Mouse (Mus musculus): ENCODE data around the gene Nsun4. TPM values are rescaled to one million over a fixed set of nuclear protein-coding genes. Genes with fewer than 3 reads are reported as not detected.

Gene Nsun4
- total RNA-seq, 2 experiments from 2014 or later, result 8.7 to 8.9 TPM

DNA sequence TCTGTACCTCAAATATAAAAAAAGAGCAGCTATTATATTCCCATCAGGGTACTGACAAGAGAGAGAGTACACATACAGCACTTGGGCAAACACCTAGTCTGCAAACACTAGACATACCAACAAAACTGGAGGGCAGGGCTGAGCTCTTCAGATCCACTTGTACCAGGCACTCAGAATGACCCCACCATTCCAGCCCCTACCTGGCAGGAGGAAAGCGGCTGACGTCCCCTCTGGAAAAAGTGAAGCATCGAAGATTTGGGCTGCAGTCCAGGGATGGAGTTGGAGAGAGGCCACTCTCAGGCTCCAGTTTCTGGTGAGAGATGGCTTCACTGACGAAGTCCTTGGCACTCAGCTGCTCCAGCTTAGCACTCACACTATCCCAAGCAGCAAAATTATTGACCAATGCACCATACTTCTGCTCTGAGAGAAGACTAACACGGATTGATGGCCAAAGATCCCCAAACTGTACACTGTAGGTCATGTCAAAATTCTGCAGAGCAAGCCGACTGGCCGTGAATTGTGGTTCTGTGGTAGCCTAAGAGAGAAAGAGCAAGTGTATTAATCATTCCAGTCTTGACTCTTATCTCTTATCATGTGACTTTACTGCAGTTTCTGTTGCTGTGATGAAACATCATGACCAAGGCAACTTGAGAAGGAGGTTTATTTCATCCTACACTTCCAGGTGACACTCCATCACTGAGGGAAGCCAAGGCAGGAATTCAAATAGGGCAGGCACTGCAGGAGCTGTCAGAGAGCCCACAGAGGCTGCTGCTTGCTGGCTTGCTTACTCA is 5.4 kb downstream of the Nsun4 start:
- no peak for ATAC-seq (replicated peaks; ENCODE audit: poor library complexity)

DNA sequence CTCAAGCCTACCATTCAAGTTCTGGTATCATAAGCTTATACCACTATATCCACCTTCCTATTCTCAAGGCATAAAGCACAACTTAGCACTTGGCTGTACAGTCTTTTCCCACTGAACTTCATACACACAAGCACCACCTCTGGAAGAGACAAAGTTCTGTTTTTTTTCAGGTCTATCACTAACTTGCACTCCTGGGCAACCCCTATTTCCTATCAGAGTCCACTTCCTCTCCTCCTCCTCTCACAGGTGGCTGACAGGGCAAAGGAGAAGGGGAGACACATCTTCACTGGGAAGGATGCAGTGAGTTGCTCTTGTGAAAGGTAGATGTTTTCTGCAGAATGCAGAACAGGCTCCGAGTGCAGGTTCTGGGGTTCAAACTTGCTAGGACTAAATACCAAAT is 6.0 kb downstream of the Nsun4 start:
- ATAC-seq (replicated peaks; ENCODE audit: poor library complexity), result no peak

DNA sequence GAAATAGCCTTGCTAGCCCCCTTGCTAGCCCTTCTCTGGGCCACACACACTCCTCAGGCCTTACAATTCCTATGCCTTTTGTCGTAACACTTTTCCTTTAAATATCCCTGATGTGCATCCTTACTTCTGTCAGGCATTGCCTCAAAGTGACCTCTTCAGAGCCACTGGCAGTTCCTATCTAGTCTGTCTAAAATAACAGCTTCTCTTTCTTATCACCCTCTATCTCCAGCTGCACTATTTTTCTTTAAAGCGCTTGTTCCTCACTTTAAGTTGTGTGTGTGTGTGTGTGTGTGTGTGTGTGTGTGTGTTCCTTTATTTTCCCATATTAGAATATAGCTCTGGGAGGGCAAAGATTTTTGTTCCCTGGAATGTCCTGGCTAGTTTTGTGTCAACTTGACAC is 7.1 kb downstream of the Nsun4 start:
- ATAC-seq (replicated peaks; ENCODE audit: poor library complexity), result no peak

DNA sequence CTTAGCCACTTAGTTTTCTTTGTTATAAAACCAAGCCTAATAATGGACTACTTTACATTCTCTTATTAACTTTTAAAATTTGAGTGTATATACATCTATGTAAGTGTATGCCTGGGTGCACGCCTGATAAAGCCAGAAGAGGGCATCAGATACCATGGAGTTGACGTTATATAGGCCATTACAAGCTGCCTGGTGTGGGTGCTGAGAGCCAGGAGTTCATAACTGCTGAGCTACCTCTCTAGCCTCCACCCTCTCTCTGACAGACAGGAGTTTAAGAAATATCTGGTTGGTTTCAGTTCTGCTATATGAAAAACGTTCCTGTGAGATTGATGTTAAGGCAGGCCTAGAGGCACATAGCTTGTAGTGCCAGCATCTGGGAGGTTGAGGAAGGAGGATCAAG is 11.5 kb downstream of the Nsun4 start:
- peak; percentile 94 for ATAC-seq (replicated peaks; ENCODE audit: poor library complexity)

DNA sequence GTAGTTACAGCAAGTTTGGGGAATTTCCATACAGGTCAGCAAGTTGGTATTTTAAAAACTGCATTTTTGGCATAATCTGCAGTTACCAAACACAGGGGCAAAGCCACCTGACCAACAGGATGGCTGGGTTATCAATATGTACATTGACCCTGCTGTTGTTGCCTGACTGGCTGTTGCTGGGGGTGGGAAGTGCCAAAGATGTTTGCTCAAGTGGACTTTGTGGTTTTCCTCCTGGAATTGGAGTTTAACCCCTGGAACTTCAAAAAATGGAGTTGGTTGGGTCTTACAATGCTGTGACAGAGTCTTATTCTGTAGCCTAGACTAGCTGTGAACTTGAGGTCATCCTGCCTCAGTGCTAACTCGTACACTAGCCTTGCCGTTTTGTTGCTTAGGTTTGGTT is 13.2 kb downstream of the Nsun4 start:
- ATAC-seq (replicated peaks; ENCODE audit: poor library complexity), result no peak

DNA sequence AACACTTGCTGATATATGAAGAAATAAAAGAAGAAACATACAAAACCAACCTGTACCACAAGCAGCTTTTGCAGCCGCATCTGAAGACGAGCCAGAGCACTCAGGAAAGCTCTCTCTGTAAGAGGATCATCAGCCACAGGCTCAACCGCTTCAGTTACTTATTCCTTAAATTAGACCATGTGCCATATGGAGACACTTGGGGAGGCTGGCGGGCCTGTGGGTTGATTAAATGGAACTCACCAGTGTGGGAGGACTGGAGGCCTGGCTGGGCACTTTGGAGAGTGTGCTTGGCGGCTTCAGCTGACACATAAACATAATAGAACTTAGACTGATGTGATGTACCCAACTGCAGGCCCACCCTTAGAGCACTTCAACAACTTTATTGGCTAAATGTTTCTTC is 20.3 kb downstream of the Nsun4 start:
- ATAC-seq (replicated peaks; ENCODE audit: poor library complexity), result no peak

DNA sequence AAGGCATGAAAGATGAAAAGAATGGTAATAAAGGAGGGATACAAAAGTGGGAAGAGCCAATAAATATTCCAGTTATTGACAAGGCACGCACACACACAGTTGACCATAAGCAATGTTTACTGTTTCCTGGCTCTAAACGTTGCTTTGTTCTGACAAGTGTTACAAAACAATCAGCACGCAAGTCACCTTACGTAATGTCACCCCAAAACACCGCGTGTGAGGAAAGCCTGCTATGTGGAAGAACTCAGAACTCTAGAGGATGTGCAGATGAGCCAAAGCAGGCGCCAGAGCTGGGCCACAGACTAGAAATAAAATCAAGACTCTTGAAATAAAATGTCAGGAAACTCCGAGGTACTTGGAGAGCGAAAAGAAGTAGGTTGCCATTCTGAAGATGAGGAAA is 20.8 kb downstream of the Nsun4 start:
- peak; percentile 39; the same call in 1 of the 2 replicates for ATAC-seq (replicated peaks; ENCODE audit: poor library complexity)

DNA sequence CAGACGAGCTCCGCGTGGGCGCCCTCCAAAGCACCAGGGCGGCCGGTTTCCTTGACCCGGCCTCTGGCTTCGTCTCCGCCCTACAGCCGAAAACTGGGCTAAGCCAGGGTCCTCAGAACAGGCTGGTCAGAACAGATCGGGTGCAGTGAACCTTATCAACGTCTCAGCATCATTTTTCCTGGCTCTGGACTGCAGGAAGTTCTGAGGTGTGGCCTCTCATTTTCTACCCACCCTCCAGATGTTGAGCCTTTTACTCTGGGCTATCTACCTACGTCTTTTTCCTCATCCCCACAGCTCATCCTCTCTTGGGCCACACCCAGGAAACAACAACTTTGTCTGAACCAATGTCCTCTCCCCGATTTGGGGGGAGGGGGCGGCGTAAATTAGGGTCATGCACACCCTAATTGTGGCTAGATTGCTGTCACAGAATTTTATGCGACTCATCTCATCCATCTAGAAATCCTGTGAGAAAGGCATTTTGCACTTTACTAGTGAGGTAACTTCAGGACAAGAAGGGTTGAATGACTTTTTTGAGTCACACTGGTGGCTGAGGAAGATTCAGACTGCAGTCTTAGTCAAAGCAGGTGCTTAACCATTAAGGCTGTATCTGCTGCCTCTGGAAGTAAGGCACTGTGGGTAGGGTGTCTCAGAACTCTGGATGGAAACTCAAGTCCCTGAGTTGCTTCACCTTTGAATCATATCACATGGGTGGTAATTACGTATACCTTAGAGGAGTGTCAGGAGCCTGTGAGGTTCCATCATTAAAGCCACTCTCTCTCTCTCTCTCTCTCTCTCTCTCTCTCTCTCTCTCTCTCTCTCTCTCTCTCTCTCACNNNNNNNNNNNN is 35.6 kb downstream of the Nsun4 start, which contains the start of gene Faah:
Gene Faah (minus strand): TSS at position 25 of the 845 bp plus-strand sequence.
- ATAC-seq (replicated peaks; ENCODE audit: poor library complexity), result 0 out of 2 replicates have a peak, but pooled peaks have one; percentile 7

DNA sequence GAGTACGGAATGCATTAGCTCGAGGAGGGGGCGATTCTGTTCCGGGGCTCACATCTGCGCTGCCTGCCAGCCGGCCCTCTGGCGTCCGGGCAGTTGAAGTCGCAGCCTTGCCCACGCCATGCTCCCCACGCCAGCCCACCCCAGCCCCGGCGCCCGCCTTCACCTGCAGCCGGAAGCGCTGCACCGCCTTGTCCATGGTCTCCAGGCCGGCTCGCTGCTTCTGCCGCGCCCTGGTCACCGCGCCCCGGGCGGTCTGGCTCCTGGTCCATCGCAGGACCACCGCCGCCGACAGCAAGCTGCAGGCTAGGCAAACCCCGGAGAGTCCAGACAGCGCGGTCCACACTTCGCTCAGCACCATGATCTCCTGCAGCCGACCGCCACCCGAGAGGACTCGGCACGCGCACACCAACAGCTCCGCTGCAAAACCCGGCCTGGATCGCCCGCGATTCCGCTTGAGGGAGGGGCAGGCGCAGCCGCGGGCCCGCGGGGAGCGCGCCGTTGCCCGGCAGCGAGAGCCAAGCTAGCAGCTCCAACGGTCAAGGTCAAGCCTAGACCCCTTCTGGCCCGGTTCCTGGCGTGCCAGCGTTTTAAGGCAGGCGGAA is 36.3 kb downstream of the Nsun4 start:
- peak; percentile 89 for ATAC-seq (replicated peaks; ENCODE audit: poor library complexity)

DNA sequence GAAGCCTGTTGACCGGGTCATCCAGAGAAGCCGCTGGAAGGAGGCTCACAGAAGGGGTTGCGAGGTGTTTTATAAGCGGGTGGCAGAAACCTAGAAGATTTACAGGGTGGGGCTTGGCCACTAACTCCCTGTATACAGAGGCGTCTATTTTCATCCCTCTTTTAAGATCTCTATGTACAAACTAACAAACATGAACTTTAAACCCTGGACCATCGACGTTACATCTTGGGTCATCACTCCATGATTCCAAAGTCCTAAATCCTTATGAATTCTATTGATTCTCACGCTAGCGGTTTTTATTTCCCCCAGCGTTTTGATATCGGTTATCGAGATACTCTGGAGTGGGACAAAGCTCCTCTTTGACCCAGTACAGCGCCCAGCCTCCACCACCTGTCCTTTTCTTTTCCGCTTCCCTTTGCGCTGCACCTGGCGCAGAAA is 36.8 kb downstream of the Nsun4 start:
- 0 out of 2 replicates have a peak, but pooled peaks have one; percentile 4 for ATAC-seq (replicated peaks; ENCODE audit: poor library complexity)

DNA sequence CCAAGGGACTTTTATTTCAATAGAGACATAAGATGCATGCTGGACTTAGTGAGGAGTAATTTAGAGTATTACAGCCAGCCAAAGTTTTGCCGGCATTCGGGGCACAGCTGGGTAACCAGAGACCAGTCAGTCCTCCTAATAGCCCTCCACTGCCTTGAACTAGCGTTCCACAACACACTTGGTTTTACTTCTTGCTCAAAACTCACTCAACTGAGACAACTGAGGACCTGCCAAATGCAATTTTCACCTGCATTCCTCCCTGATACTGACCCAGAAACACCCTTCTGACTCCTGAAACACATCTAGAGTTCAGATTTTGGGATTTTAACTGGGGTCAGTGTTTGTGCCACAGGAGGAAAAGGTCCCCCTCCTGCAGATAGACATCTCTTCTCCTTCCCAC is 37.3 kb downstream of the Nsun4 start:
- no peak for ATAC-seq (replicated peaks; ENCODE audit: poor library complexity)

DNA sequence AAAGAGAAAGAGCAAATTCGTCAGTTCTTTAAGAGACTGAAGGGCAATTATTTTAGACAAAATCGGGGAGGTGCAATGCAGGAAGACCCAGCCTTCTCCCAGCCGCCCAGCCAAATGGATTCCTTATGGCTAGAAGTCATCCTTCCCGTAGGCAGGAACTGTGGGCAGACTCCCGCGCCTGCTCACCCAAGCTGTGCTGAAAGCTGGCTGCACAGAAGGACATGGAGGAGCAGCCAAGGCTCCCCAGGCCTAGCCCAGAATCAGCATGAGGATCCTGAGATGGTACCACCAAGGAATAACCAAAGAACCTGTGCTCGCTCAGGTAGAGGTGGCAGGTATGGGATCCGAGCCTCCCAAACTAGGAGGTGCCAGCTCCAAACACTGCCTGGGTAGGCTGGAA is 37.7 kb downstream of the Nsun4 start:
- no peak for ATAC-seq (replicated peaks; ENCODE audit: poor library complexity)

DNA sequence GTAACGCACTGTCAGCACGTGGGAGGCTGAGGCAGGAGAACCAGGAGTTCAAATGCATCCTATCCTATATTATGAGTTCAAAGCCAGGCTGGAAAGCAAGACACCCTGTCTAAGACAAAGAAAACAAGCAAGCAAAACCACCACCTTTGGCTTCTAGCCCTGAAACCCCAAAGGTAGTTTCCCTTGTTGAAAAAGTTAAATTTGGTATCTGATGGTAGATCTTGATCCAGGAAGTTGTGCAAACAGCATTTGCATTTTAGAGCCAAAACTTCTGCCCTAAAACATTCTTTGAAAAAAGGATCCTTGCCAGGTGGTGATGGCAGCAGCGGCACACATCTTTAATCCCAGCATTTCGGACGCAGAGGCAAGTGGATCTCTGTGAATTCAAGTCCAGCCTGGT is 38.2 kb downstream of the Nsun4 start:
- ATAC-seq (replicated peaks; ENCODE audit: poor library complexity), result no peak

DNA sequence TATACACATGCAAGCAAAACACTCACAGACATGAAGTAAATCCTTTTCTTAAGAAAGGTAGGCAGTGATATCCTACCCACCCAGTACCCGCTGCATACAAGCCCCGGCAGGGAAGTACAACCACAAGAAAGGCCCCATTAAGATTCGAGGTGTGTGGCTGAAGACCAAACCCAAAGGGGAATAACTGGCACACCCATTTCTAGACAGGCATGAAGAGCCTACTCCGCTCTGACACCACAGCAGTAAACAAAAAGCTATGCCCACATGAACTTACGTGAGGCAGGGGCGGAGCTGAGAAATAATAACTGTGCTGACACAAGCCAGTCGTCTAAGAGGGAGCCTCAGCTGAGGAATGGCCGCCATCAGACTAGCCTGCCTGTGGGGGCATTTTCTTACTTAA is 43.5 kb downstream of the Nsun4 start:
- ATAC-seq (replicated peaks; ENCODE audit: poor library complexity), result no peak

DNA sequence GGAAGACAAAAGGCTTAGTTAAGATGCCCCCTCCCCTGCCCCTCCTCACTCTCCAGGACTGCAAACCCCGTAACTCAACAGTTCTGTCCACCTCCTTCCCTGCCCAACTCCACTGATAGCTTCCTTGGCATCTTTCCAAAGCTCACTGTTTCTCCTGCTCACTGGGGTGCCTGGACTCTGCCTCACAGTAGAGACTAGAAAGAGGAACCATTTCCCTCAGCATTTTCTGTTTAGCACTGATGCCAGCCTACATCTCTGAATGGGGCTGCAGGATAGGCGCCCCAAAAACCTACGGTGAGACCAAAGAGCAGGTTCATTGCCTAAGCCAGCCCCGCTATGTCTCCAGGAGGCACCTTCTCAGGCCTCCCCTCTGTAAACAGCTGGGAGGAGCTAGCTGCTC is 52.5 kb downstream of the Nsun4 start:
- ATAC-seq (replicated peaks; ENCODE audit: poor library complexity), result peak; percentile 38

DNA sequence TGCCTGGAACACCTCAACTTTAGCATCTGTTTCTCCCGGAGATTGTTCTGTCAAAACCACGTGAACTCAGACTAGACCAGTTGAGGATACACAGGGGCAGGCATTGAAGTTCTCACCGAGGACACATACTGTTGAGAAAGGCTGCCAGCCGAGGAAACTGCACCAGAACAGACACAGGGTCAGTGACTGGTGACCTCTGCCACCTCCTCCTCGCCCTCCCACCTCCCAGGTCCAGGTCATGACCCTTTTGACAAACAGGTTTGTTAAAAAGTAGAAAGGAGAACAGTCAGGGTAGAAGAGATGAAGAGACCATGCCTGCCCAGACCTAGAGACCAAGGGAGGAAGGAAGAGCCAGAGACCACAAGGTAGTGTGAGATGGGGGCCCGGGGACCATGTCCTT is 53.0 kb downstream of the Nsun4 start:
- ATAC-seq (replicated peaks; ENCODE audit: poor library complexity), result no peak

DNA sequence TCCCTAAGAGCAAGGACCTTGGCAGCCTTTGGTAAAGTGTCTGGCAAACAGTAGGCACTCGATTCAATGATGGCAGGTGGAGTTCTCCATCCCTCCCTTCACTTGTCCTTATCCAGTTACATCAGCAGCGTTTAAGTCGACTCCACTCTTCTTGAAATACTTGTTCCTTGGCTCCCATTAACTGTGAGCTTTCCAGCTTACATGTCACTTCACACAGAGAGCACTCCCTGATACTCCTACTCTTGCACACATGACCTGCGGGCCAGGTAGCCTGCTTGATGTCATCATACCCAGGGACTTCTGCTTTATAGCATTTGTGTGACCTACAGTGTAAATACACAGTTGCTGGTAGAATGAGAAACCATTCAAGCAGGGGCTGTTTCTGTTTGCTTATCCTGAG is 56.9 kb downstream of the Nsun4 start:
- ATAC-seq (replicated peaks; ENCODE audit: poor library complexity), result no peak

DNA sequence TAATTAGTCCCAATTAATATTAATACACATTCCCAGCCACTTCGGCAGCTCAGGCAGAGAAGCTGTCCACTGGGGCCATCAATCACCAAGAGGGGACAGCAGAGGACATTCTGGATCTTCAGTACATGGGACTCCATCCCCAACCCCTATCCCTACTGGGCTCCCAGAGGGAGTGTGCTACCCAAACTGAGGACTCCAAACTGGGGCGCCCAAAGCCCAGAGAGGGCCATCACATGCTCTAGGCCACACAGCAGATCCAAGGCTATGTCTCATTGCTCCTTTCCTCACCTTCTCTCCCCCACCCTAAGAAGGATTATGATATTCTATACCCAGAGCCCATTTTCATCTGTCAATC is 58.3 kb downstream of the Nsun4 start:
- no peak for ATAC-seq (replicated peaks; ENCODE audit: poor library complexity)

DNA sequence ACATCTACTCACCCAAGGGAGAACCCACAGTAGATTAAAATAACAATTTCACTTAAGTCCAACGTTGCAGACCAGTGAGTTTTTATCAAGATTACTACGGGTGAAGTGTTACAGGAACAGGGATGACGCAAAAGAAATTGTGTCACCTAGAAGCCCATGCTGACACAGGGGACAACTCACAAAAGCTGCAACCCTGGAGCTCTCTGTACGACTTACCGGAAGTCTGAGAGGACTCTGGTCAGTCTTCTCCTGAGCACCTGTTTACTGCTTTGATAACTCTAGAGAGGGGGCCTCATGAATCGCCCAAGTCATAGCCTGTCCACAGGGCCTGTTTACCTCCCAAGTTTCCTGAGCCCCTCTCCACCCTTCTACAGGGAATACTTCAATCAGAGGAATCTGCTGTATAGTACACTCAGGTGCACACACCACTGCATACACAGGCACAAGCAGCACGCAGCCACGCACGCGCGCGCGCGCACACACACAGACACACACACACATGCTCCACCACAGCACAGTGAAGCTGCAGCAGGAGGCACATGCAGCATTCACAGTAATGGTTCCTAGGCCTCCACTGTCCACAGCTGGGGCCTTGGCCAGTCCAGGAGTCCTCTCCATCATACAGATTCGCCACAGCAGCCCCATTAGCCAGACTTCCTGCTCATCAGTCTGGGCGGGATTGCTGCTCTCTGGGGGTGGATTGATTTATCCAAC is 58.9 kb downstream of the Nsun4 start:
- ATAC-seq (replicated peaks; ENCODE audit: poor library complexity), result no peak

DNA sequence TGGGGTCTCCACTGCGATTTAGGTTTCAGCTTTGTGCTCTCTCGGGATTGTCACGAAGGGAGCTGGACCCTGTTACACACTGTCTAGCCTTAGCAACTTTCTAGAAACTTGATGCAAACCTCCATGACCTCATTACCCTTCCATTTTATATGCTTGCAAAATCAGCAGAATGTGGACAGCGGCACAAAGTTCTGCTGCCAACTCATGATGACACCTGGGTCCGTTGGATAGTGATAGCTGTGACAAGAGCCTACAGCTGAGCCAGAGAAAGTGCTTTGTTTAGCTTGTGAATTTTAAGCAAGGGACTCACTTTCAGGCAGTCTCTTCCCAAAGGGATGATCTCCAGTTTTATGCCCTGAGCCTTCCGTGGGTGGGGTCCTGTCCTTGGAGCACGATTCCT is 64.3 kb downstream of the Nsun4 start:
- no peak for ATAC-seq (replicated peaks; ENCODE audit: poor library complexity)
